Mouse (Mus musculus) forelimb bud, embryonic 11.5 days (tissue): ENCODE results near the gene Prrt3.

ENCODE experiments used
- DNase-seq: peaks from one replicate; pipeline ENCODE4 v3.0.0-alpha.2; 2012; ENCODE audit warnings: low read depth, low spot score

Prrt3 gene

DNA sequence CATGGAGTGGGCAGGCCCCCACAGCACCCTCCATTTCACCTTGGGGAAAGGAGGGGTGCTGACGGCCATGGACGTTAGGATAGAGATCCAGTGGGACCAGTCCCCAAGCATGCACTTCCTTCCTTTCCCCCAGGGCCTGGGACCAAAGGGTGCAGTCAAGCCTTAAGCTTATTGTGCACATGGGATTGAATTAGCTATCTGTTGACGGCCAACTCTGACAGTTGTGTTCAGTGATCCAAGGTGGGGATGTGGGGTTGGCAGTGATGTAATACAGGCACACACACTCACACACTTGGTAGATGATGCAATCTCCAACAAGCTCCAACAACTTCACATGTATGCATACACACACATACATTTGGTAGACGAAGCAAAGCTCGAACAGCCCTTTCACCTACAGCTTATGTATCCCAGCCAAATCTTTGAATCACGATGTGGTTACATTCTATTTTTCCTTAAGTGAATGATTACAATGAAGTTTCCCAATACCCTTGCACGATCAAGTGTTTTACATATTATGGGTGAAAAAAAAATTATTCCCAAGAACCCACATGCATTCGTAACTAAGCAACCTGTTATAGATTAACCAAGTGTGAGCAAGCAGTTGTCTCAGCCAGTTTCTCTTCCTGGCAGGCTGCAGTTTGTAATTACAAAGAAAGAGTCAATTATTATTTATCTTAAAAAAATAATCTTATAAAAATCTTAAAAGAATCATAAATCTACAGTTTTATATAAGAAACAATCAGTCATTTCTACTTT is 57.3 kb downstream of the Prrt3 start:
- no peak for DNase-seq
